Mouse (Mus musculus) large intestine, adult 2 months (tissue): ENCODE results near the gene Napsa. TPM values are rescaled to one million over a fixed set of nuclear protein-coding genes. Genes with fewer than 3 reads are reported as not detected.

Experiments
- DNase-seq: peaks from one replicate; pipeline ENCODE4 v3.0.0-alpha.2; 2012; ENCODE audit warnings: low read depth, low spot score
- WGBS: fragments of 180-500 bp; shearing (Covaris S2); methylation state at CpG from one replicate; pipeline ENCODE4 v1.1.7; 2018; 5-methylcytosine and 5-hydroxymethylcytosine counted together
- polyA plus RNA-seq: library from polyadenylated mRNA; depleted of rRNA; stranded (reverse); fragments of >200 nt; gene quantifications from 2 replicates; pipeline ENCODE4 v1.2.3, GENCODE M21; 2012; rRNA removed

Napsa gene
- polyA plus RNA-seq, 1 experiment = 22.2 TPM

GRCm38 (mm10) chr7:44614041-44614688 is 42.0 kb downstream of the Napsa start:
- WGBS = 50% methylated on average over 20 of the region's 20 CpGs
- no peak for DNase-seq

GRCm38 (mm10) chr7:44615309-44615708 is 43.1 kb downstream of the Napsa start:
- no peak for DNase-seq
- 55% methylated on average over 10 of the region's 10 CpGs for WGBS

- 86% methylated on average over 14 of the region's 14 CpGs for whole genome bisulfite sequencing
- DNase-seq = no peak
Measured at GRCm38 (mm10) chr7:44615987-44616386, 43.8 kb downstream of the Napsa start.

GRCm38 (mm10) chr7:44617059-44617458 is 44.9 kb downstream of the Napsa start:
- WGBS = 89% methylated on average over 3 of the region's 3 CpGs
- no peak for DNase-seq

GRCm38 (mm10) chr7:44623714-44624542 is 51.7 kb downstream of the Napsa start:
- DNase-seq = no peak
- 79% methylated on average over 18 of the region's 18 CpGs for WGBS

GRCm38 (mm10) chr7:44624543-44624826 is 52.3 kb downstream of the Napsa start:
- WGBS = 76% methylated on average over 3 of the region's 3 CpGs
- DNase-seq = no peak

GRCm38 (mm10) chr7:44624828-44625227 is 52.6 kb downstream of the Napsa start:
- WGBS = 82% methylated on average over 14 of the region's 14 CpGs
- no peak for DNase-seq

- 91% methylated on average over 13 of the region's 13 CpGs for WGBS
- no peak for DNase-seq
Measured at GRCm38 (mm10) chr7:44625241-44626067, 53.3 kb downstream of the Napsa start.

- 65% methylated on average over 1 of the region's 1 CpGs for WGBS
- no peak for DNase-seq
Measured at GRCm38 (mm10) chr7:44626068-44626385, 53.8 kb downstream of the Napsa start.

GRCm38 (mm10) chr7:44626966-44627365 is 54.8 kb downstream of the Napsa start:
- 84% methylated on average over 13 of the region's 13 CpGs for WGBS

GRCm38 (mm10) chr7:44628402-44629034 is 56.3 kb downstream of the Napsa start:
- 93% methylated on average over 15 of the region's 15 CpGs for WGBS
- no peak for DNase-seq

More at GRCm38 (mm10) chr7:44626966-44627365, 54.8 kb downstream of the Napsa start:
- no peak for DNase-seq

GRCm38 (mm10) chr7:44630437-44630836 is 58.3 kb downstream of the Napsa start:
- WGBS = 69% methylated on average over 13 of the region's 13 CpGs
- no peak for DNase-seq

GRCm38 (mm10) chr7:44632676-44633075 is 60.5 kb downstream of the Napsa start:
- 60% methylated on average over 13 of the region's 13 CpGs for WGBS
- no peak for DNase-seq

- DNase-seq = no peak
- 47% methylated on average over 15 of the region's 15 CpGs for WGBS
Measured at GRCm38 (mm10) chr7:44633407-44633806, 61.2 kb downstream of the Napsa start.

Other genes starting within 250 kb of the Napsa start
- gene Syt3, start 188.3 kb upstream of the Napsa start, polyA plus RNA-seq = 0.78 and 0.92 TPM in 2 replicates
- 0.95 and 0.99 TPM in 2 replicates for gene 1700008O03Rik, start 186.6 kb upstream of the Napsa start, polyA plus RNA-seq
- 0.97 TPM in 2 replicates for gene Lrrc4b, start 143.4 kb upstream of the Napsa start, polyA plus RNA-seq
- gene Aspdh, start 107.0 kb upstream of the Napsa start, polyA plus RNA-seq = 0.31 and 0.64 TPM in 2 replicates
- gene Josd2, start 104.4 kb upstream of the Napsa start, polyA plus RNA-seq = 70.5 and 78.0 TPM in 2 replicates
- 144 and 159 TPM in 2 replicates for gene Emc10, start 75.9 kb upstream of the Napsa start, polyA plus RNA-seq
- 1.1 and 1.5 TPM in 2 replicates for gene Fam71e1, start 75.8 kb upstream of the Napsa start, polyA plus RNA-seq
- 0.26 and 0.67 TPM in 2 replicates for gene Mybpc2, start 47.7 kb upstream of the Napsa start, polyA plus RNA-seq
- gene Spib, start 40.3 kb upstream of the Napsa start, polyA plus RNA-seq = 17.4 and 21.1 TPM in 2 replicates
- gene Pold1, start 23.5 kb upstream of the Napsa start, polyA plus RNA-seq = 45.2 and 47.0 TPM in 2 replicates
- 163 and 192 TPM in 2 replicates for gene Nr1h2, start 18.4 kb upstream of the Napsa start, polyA plus RNA-seq
- gene Kcnc3, start 18.3 kb downstream of the Napsa start, polyA plus RNA-seq = 0.95 and 1.9 TPM in 2 replicates
- gene Myh14, start 98.5 kb downstream of the Napsa start, polyA plus RNA-seq = 163 and 237 TPM in 2 replicates
- gene Izumo2, start 136.4 kb downstream of the Napsa start, polyA plus RNA-seq = not detected in 2 replicates
- gene Vrk3, start 176.0 kb downstream of the Napsa start, polyA plus RNA-seq = 68.3 and 78.0 TPM in 2 replicates
- gene Zfp473, start 178.7 kb downstream of the Napsa start, polyA plus RNA-seq = 0.36 and 0.75 TPM in 2 replicates
- gene Nup62, start 243.7 kb downstream of the Napsa start, polyA plus RNA-seq = 50.3 and 51.3 TPM in 2 replicates
- 13.9 and 14.8 TPM in 2 replicates for gene Il4i1, start 244.0 kb downstream of the Napsa start, polyA plus RNA-seq
- 29.8 and 41.4 TPM in 2 replicates for gene Atf5, start 244.3 kb downstream of the Napsa start, polyA plus RNA-seq